Mouse (Mus musculus) fibroblast of lung, adult 2 months (primary cell): Measurements from ENCODE around the gene Gm47289.

Experiments used
- DNase-seq: peaks from one replicate; pipeline ENCODE4 v3.0.0-alpha.2; 2011; ENCODE audit warnings: low read depth

Gm47289 gene

DNA sequence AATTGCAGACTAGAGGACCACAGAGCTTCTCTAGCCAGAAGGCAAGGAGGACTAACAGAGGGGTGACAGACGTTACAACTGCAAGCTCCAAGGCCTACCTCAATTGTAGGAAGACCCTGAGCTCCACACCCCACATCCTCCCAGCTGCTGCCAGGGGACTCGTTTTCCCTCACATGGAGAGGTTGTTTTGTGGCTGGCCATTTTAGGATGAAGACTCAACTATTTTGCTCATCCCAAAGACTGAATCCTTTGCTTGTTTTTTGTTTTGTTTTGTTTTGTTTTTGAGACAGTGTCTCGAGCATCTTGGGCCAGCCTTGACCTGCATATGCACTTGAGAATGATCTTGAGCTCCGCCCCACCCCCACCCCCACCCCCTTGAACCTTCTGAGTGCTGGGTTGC lies at the start of gene Gm47289:
Gene Gm47289 (plus strand): TSS at position 301 of the 400 bp plus-strand sequence.
- no peak for DNase-seq

DNA sequence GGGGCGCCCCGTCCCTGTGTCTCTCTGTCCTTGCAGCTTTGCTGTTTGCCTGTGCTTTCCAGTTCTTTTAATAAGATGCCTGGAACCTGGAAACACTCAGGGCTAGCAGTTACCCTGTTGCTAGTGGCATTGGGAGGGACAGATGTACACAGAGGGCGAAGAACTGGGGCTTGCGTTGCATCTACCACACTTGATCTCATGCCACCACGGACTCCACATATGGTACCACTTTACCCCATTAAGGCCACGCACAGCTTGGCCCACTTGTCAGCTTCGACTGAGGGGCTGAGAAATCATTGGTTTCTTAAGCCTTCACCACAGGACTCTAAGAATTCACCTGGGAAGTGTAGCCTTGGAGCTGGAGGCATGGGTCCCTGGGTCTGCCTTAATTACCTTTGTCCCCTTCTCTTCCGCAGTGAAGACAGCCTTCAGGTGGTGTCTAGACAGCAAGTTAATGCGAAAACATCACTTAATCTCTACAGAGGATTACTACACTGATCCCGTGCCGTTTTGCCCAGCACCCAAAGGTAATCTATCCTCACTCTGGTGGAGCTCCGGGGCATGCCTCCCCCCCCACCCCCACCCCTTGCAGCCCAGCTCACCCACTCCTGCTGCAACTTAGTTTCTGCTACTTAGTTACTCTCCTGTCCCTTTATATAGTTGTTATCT lies 49.1 kb upstream of the Gm47289 start:
- DNase-seq = no peak

DNA sequence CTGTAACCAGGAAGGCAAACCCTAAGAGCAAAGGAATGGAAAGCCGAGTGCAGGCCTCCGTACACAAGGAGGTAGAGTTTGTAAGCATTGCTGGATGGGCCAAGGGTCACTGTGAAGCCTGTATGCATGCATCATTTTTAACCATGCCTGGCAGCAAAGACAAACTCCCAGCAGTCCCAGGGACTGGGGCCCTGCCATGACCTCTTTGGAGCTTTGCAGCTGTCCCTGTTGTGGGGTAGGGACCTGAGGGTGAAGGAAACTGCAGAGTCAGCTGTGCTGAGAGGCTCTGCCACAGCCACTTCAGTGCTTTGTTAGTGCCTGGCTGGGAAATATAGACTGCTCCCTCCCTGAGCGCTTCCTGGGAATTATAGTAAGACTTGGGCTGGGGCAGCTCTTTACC lies 48.3 kb upstream of the Gm47289 start:
- DNase-seq = no peak

DNA sequence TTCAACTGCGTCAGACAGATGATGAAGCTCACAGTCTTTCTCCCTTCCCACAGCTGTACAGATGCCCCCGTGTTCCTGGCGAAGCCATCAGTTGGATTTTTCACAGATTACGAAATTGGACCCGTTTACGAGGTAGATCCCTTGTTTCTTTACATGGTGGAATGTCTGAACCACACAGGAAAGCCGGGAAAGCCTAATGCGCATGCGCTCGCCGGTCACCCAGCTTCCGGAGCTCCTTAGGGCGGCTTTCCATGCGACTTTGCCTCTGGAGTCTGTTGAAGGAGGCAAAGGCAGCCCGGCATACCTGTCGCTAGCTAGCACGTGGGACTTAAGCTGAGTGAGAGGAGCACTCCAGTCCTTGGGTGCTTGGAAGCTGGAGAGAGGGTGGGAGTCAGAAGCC lies 44.0 kb upstream of the Gm47289 start:
- DNase-seq = no peak

DNA sequence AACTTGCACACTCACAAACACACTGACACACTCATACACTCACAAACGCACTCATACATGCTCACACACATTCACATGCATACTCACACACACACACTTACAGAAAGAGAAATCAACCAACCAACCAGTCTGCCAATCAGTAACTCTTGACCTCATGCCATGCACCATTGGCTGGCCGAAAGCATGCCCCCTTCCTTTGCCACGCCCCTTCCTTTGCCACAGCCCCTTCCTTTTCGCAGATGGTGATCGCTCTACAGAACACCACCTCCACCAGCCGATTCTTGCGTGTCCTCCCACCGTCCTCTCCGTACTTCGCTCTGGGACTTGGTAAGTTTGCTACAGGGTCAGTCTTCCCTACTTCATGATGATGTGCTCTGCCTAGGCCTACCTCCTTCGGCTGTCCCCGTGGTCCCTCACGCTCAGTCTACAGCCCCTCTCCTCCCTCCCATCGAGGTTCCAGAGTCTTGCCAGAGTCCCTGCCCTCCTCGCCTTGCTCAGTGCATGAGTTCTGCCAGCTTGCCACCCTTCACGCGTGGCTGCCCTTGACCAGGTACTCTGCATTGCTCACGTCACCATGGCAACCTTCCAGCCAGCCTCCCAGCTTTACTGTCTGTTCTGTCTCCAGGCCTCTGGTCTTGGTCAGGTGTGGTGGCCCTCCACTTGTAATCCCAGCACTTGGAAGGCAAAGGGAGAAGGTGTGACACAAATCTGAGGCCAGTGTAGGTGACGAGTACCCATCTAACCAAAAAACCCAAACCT lies 39.4 kb upstream of the Gm47289 start:
- DNase-seq = no peak

DNA sequence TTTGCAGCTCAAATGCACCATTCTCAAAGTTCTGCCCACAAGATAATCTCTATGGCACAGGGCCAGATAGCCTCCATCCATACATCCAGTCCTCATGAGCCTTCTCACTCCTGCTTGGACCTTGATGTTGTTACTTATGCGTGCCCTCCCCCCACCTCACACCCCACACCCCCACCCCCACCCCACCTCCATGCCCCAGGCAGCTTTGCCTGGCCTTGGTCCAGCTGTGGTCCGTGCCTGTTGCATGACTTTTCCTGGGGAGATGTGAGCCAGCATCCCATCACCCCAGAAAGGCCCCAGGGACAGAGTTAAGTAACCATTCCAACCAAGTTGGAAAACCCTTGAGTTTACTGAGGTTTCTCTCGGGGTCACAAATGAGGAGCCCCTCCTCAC lies 38.8 kb upstream of the Gm47289 start:
- no peak for DNase-seq

DNA sequence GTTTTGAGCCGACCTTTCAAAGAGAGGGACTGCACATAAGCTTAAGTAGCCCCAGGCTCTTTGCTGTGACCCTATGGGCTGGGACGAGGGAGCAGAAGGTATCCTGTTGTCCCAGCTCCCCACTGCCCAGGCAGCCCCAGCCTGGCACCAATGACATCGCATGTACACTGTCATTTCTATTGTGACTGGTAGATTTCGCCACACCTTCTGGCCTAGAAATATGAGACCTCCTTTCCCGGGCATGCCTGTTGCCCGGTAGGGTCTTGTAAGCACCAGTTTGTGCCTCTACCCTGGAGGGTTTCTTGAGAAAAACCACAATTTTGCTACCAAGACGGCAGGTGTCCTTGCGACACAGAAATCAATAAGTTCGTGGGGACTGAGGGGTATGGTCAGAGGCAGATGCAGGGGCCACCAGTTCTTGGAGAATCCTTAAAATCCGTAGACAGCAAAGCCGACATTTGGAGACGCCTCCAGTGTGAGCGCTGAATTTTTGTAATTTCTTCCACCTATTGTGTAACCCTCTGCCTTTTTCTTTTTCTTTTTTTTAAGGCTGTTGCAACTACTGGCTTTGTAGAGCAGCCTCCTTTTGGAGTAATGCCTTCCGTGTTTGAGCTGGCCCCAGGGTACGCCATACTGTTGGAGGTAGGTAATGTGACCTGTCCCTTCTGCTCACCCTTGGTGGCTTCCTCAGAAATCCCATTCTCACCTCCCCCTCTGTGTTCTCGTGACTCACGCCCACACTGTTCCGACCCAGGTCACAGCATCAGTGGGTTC lies 36.2 kb upstream of the Gm47289 start:
- no peak for DNase-seq

DNA sequence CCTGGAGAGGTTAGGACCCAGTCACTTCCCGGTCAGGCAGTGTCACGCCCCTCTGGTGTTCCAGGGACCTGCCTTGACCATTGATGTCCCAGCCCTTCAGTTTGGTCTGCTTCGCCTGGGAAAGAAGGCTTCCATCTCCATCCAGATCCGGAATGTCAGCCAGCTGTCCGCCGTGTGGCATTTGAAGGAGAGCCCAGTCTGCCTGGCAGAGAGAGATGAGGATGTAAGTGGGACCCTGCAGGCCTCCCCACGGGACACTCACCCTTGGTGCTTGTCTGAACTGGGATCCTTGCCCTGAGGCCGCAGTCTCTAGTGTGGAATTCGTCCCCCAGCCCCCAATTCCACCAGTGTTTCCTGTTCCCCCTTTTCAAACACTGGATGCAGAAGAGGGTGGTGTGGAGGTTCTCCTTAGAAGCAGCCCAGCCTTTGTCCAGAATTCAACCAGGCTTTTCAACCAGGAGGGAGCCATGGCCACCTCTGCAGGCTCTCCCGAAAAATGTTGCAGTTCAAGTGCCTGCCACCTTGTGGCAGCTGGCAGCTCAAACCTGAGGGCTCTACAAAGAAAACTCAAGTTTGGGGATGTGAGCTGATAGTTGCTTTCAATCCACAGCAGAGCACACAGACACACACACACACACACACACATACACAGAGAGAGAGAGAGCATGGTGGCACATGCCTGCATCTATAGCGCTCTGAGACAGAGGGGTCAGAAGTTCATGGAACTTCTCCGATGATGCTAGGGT lies 30.4 kb upstream of the Gm47289 start:
- no peak for DNase-seq

DNA sequence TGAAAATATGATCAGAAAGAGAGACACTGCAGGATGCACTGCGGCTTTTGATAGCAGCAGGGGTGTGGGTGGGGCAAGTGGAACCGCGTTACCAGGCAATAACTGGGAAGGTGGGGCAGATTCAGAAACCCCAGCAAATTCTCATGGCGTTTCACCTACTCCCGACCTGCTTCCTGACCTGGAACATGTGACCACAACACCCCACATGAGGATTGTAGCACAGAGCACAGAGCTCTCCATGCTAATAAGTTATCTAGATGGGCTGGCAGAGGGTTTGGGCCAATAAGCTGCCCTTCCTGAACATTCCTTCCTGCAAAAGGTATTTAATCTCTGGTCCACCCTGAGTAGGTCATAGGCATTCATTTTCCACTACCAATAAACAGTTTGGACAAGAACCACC lies 28.3 kb upstream of the Gm47289 start:
- DNase-seq = no peak

DNA sequence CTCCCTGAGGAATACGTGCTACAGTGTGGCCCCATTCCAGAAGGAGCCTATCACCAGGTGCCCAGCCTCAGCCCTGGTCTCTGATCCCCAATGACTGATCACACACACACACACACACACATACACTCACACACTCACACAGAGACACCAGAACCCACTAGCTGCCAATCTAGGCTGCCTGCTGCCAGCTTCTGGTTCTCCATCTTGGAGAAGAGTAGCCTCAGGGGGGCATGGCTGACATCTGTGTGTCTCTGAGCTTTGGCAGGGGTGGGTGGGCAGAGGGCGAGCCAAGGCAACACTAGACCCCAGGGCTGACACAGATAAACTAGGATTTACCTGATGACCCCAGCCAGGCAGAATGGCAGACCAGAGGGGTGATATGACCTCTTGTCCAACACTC lies 20.1 kb upstream of the Gm47289 start:
- DNase-seq = no peak

DNA sequence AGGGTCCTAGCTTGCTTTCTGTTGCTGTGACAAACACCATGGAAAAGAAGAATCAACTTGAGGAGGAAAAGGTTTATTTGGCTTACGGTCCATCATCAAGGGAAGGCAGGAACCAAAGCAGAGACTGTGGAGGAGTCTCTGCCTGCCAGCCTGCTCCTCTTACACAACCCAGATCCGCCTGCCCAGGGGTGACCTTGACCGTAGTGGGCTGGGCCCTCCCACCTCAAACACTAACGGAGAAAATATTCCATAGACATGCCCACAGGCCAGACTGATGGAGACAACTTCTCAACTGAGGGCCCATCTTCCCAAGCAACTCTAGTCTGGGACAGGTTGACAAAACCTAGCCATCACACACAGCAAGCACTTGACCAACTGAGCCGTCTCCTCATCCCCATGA lies 16.9 kb upstream of the Gm47289 start:
- no peak for DNase-seq

DNA sequence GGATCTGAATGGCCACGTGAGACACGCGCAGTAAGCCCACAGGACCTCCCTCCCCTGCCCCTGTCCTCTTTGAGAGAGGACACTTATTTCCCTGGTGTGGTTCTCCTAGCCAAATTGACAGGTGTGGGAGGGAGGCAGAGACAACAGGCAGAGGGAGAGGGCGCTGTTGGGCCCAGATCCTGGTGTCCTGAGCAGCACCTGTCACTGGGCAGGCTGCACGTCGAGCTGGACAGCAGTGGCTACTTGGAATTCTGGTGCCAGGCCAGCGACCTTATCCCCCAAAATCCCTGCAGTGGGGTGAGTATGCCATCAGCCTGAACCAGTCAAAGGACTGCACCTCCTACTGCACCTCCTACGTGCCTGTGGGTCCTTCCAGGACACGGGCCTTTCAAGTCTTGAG lies 15.6 kb upstream of the Gm47289 start:
- DNase-seq = no peak

DNA sequence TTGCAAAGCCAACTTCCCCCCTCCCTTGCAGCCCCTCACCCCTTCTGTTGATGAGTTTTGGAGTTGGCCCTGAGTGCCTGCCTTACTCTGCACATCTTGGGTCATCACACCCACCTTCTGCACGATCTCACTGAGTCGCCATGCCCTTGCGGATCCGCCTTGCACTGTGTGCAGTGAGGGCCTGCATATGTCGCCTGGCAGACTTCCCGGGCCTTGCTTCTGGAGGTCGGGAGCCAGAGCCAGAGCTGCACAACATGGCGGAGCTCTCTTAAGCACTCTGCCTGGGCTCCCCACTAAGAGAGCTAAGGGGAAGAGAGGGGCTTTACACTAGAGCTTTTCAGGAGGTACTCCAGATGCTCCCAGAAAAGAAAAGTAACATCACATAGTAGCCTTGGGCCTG lies 14.3 kb upstream of the Gm47289 start:
- DNase-seq = no peak

DNA sequence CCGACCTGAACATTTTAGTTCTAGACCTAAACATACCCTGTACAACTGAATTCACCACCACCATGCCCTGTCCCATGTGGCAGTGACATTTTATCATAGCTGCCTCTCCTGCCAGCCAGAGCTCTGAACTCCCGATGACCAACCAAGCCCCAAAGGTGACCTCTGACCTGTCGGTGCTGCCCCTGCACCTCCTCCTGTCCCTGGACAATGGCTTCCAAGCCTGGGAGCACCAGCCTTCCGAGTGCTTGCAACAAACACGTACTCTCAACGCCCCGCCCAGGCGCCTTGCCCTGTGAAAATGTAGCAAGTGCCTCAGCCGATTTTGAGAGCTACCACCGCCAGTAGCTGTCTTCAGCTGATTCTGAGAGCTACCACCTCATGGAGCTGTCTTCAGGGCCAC lies 13.8 kb upstream of the Gm47289 start:
- DNase-seq = no peak

DNA sequence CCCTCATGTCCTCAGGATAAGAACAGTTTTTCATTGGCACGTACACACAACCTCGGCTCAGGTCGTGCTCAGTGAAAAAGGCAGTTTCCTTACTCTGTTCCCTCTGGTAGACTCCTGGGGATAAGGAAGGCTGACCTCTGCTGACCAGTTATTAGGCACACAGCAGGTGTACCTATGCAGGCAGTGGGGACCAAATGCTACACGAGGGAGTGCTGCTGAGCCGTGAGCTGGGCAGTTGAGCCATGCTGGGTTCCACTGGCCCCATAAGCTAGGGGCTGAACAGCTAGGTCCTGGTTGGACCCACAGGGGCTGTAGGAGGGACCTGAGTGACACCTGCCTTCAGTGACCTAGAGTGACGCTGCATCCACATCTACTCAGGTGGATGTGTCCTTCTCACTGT lies 13.3 kb upstream of the Gm47289 start:
- DNase-seq = no peak

DNA sequence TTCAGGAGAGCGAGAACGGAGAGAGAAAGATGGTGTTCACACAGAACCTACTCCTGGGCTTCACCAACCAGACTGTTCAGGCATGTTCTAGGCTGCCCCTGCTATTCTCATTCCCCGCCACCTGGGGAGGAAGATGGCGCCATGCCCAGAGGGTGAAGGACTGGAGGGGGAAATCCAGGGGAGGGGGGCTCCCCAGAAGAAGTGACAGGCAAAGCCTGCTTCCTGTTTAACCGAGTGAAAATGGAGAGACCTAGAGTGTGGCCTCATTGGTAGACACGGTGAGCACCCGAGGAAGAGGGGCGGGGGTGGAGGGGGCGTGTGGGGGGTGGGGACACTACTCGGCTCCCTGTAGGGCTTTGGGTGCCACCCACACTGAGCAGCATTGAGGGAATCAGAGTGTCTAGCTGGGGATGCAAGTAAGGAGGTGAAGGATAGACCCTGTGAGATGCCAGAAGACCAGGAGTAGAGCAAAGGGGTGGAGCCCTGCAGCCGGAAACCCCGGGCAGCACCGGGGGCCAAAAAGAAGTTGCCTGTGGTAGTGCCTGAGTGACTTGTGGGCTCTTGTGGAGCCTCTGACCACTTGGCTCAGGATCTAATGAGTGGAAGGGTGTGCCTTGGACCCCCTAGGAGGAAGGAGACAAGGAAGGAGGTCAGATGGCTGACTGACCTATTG lies 12.7 kb upstream of the Gm47289 start:
- DNase-seq = no peak

DNA sequence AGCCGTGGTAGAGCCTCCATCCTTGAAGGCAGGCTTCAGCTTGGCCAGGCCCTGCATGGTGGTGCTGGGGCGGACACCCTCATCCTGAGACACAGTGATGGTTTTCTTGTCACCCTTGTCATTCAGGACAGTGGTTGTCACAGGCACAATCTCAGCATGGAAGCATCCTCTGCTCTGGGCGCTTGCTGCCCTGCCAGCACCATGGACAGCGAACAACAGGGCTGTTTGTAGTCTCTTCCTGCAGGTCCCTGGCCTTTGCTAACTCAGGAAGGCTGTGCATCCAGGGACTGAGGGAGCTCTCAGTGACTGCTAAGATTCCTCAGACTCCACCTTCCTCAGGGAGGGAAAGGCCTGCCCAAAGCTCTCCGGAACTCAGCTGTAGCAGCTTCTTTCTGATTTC lies 9.4 kb upstream of the Gm47289 start:
- DNase-seq = no peak

DNA sequence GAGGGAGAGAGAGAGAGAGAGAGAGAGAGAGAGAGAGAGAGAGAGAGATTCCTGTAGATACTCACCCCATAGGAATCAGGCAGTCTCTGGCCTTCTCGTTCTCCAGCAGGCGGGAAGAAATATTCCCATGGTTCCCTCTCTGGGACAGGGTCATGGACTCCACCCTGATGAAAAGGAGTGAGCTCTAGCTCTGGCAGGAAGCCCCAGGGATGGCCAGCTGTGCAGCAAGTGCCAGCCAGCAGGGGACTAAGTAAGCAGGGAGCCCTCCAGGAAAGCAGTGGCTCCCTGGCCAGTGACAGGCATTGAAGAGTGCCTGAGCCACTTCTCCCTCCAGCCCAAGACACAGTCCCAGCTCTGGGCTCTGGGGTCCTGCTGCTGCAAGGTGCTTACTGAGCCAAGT lies 7.2 kb upstream of the Gm47289 start:
- no peak for DNase-seq

DNA sequence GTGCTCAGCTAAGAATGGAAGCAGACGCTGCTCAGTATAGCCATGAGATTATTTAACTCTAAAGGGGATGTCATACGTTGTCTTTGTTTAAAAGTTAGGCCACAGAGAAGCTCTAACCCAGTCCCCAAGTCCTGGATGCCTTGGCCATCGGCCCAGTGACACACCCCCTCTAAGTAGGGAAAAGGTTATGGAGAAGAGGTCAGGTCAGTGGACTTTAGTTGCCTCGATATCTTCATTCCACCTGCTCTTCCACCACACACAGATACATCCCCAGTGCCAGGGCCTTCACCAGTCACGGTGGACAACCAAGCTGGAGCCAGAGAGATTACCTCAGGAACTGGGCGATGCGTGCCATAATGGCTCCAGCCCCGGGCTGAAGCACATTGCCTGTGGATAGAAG lies 3.5 kb upstream of the Gm47289 start:
- DNase-seq = no peak

DNA sequence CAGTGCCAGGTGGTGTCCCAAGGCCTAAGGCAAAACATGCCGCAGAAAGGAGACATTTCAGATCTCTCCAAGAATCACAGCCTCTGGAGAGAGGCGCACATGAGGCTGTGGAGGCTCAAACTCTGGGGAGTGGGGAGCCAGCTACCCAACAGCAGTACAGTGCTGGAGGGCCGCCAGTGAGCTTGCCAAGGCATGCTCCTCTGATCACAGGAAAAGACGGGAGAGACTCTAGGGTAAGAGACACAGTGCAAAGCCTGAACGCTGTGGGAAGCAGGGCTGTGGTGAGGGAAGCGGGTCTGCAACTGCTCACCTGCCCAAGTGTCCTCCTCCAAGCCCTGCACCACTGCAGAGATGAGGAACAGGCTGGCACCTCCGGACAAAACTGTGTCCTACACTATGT lies 3.1 kb upstream of the Gm47289 start:
- no peak for DNase-seq

DNA sequence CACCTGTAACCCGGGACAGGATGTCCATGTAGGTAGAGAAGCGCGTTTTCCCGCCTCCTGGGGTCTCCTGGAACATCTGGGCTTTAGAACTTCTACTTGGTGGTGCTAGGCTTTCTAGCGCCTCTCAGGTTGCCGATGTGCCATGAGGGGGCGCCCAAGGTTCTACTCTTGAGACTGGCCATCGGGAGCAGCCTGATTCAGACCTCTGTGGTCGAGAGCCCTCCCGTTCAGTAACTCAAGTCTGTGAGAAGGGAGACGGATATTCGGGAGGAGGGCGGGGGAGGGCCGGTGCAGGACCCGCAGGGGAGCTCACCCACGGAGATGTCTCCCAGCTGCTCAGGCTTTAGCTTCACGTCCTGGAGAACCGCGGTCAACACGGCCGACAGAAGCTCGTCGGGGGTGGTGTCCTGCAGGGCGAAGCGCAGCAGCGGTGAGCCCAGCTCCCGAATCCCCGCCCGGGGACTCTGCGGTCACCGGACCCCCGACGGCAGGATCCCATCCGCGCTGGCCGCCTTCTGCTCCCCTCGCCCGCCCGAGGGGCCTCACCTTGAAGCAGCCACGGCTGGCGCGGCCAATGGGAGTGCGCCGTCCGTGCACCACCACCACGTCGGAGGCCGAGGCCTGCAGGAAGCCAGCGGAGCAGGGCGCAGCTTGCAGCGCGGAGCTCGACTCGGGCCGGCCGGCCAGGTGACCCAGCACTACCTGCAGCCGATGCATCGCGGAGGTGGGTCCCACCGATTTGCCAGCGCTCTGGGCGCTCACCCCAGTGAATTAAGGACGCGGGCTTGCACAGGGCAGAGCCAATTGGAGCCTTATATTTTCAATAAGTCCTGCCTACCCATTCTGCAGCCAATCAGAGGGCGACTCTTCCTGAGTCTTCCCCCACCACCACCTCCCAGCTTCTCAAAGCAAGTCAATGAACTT lies 2.4 kb upstream of the Gm47289 start, which contains the start of gene Acaa1b:
Gene Acaa1b (minus strand): TSS at position 816 of the 924 bp plus-strand sequence.
- DNase-seq = peak; percentile 43
